Mouse (Mus musculus) T-helper 2 cell (primary cell): ENCODE data around the gene Slc6a9.

ENCODE experiments used
- in situ Hi-C: fragments of 300-600 bp; cut with MboI, MseI; formaldehyde crosslinking; loops from one replicate; pipeline ENCODE4 v1.15.1; 2025; ENCODE audit warnings: high pct_unique_total_duplicates

Gene Slc6a9

GRCm38 (mm10) chr4:117873615-117874014 is 39.3 kb downstream of the Slc6a9 start:
- in situ Hi-C loops, result no loop called here

- in situ Hi-C loops, result loop anchor here (25.0 kb wide), 1 partner anchor 1234 kb away; the partner anchor contains the start of gene Slc2a1
These were observed 44.0 kb downstream of the Slc6a9 start for GRCm38 (mm10) chr4:117878301-117878700.

GRCm38 (mm10) chr4:117878703-117879102 is 44.4 kb downstream of the Slc6a9 start:
- in situ Hi-C loops, result loop anchor here (25.0 kb wide), 1 partner anchor 1234 kb away; the partner anchor contains the start of gene Slc2a1

GRCm38 (mm10) chr4:117882701-117883691 is 48.7 kb downstream of the Slc6a9 start, which contains the start of gene B4galt2:
Gene B4galt2, minus strand, starts transcription at chr4:117883487.
- in situ Hi-C loops, result loop anchor here (5.0 to 25.0 kb wide), 2 partner anchors 51 to 1229 kb away; partner anchors contain the start of genes Slc2a1 and Slc6a9

GRCm38 (mm10) chr4:117884146-117884545 is 49.8 kb downstream of the Slc6a9 start:
- in situ Hi-C loops, result loop anchor here (5.0 to 25.0 kb wide), 2 partner anchors 52 to 1228 kb away; partner anchors contain the start of genes Slc2a1 and Slc6a9

- in situ Hi-C loops, result loop anchor here (25.0 kb wide), 1 partner anchor 1227 kb away; the partner anchor contains the start of gene Slc2a1
These were observed 50.8 kb downstream of the Slc6a9 start for GRCm38 (mm10) chr4:117885093-117885492.

GRCm38 (mm10) chr4:117885994-117886393 is 51.7 kb downstream of the Slc6a9 start:
- in situ Hi-C loops, result loop anchor here (25.0 kb wide), 1 partner anchor 1226 kb away; the partner anchor contains the start of gene Slc2a1

GRCm38 (mm10) chr4:117886644-117887043 is 52.3 kb downstream of the Slc6a9 start:
- in situ Hi-C loops, result loop anchor here (25.0 kb wide), 1 partner anchor 1226 kb away; the partner anchor contains the start of gene Slc2a1

- in situ Hi-C loops, result loop anchor here (25.0 kb wide), 1 partner anchor 1225 kb away; the partner anchor contains the start of gene Slc2a1
These were observed 52.8 kb downstream of the Slc6a9 start, which contains the start of gene Atp6v0b for GRCm38 (mm10) chr4:117887133-117887532. Gene Atp6v0b, minus strand, starts transcription at chr4:117887333.

GRCm38 (mm10) chr4:117887920-117888319 is 53.6 kb downstream of the Slc6a9 start:
- in situ Hi-C loops, result loop anchor here (25.0 kb wide), 1 partner anchor 1224 kb away; the partner anchor contains the start of gene Slc2a1

- in situ Hi-C loops, result loop anchor here (25.0 kb wide), 1 partner anchor 1223 kb away; the partner anchor contains the start of gene Slc2a1
These were observed 55.2 kb downstream of the Slc6a9 start for GRCm38 (mm10) chr4:117889471-117889870.

GRCm38 (mm10) chr4:117890031-117890430 is 55.7 kb downstream of the Slc6a9 start:
- in situ Hi-C loops, result loop anchor here (25.0 kb wide), 1 partner anchor 1222 kb away; the partner anchor contains the start of gene Slc2a1

GRCm38 (mm10) chr4:117890750-117891149 is 56.4 kb downstream of the Slc6a9 start:
- in situ Hi-C loops, result loop anchor here (25.0 kb wide), 1 partner anchor 1222 kb away; the partner anchor contains the start of gene Slc2a1

- in situ Hi-C loops, result loop anchor here (25.0 kb wide), 1 partner anchor 1221 kb away; the partner anchor contains the start of gene Slc2a1
These were observed 57.4 kb downstream of the Slc6a9 start, which contains the start of gene Dph2 for GRCm38 (mm10) chr4:117891738-117892161. Gene Dph2, minus strand, starts transcription at chr4:117892032.

GRCm38 (mm10) chr4:117893376-117893775 is 59.1 kb downstream of the Slc6a9 start:
- in situ Hi-C loops, result loop anchor here (25.0 kb wide), 1 partner anchor 1219 kb away; the partner anchor contains the start of gene Slc2a1

GRCm38 (mm10) chr4:117894601-117895000 is 60.3 kb downstream of the Slc6a9 start:
- in situ Hi-C loops, result loop anchor here (25.0 kb wide), 1 partner anchor 1218 kb away; the partner anchor contains the start of gene Slc2a1

- in situ Hi-C loops, result loop anchor here (25.0 kb wide), 1 partner anchor 1217 kb away; the partner anchor contains the start of gene Slc2a1
These were observed 61.0 kb downstream of the Slc6a9 start for GRCm38 (mm10) chr4:117895339-117895738.

GRCm38 (mm10) chr4:117896031-117896430 is 61.7 kb downstream of the Slc6a9 start:
- in situ Hi-C loops, result loop anchor here (25.0 kb wide), 1 partner anchor 1216 kb away; the partner anchor contains the start of gene Slc2a1

GRCm38 (mm10) chr4:117898111-117898510 is 63.8 kb downstream of the Slc6a9 start:
- in situ Hi-C loops, result loop anchor here (25.0 kb wide), 1 partner anchor 1214 kb away; the partner anchor contains the start of gene Slc2a1

GRCm38 (mm10) chr4:117904094-117904493 is 69.8 kb downstream of the Slc6a9 start:
- in situ Hi-C loops, result no loop called here

- in situ Hi-C loops, result no loop called here
These were observed 70.5 kb downstream of the Slc6a9 start for GRCm38 (mm10) chr4:117904761-117905160.
